Mouse (Mus musculus): Measurements from ENCODE around the gene Egflam. TPM values are rescaled to one million over a fixed set of nuclear protein-coding genes. Genes with fewer than 3 reads are reported as not detected.

Egflam gene
- polyA plus RNA-seq, 1 experiment = 3.0 TPM

DNA sequence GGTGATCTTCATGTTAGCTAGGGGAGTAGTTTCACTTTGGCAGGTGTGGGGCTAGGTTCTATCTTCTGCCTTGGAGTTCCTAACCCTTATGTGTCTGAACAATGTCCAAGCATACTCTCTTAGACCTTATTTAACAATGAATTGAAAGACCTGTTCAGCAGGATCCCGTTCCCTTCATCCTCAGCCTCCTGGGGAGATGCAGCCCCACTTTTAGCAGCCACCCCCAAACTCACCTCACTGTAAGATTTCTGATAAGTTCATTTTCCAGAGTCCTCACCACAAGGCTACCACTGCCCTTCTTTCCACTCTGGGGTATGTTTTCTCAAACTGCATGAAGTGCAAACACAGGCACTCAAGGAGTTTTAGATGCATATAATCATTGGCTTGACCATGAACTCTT lies 136.8 kb downstream of the Egflam start:
- no peak for TF ChIP-seq POLR2A (IDR thresholded peaks at IDR 0.05; ENCODE audit: extremely low read depth, insufficient read depth, low read length)
- no peak for TF ChIP-seq CTCF (IDR thresholded peaks at IDR 0.05; ENCODE audit: extremely low read depth, insufficient read depth, low read length)
- H3K4me1 ChIP-seq (ENCODE audit: control insufficient read depth, insufficient read depth, low read length) = no peaks in the 10 kb centered on the region
- H3K4me3 ChIP-seq (ENCODE audit: insufficient read depth, low read length) = no peak overlapping the region
- no peak overlapping the region for H3K27ac ChIP-seq (ENCODE audit: insufficient read depth, low read length)

DNA sequence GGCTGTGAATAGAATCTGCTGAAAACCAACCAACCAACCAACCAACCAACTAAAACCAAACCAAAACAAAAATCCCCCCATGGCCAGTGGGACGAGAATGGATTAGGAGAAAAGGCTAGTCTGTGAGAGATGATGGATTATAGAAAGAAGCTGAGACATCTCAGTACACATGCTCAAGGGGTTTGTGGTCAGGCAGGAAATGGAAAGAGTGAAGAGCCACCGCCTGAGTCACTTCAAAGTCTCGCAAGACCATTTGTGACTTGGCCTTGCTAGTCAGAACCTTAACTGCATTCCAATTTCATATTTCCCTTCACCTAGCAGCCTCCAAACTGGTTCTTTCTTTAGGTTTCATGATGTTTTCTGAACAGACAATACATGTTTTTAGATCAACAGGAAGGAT lies 141.6 kb downstream of the Egflam start:
- no peak overlapping the region for H3K27ac ChIP-seq (ENCODE audit: insufficient read depth, low read length)
- no peak for TF ChIP-seq CTCF (IDR thresholded peaks at IDR 0.05; ENCODE audit: extremely low read depth, insufficient read depth, low read length)
- no peak for TF ChIP-seq POLR2A (IDR thresholded peaks at IDR 0.05; ENCODE audit: extremely low read depth, insufficient read depth, low read length)
- H3K4me3 ChIP-seq (ENCODE audit: insufficient read depth, low read length) = no peak overlapping the region
- H3K4me1 ChIP-seq (ENCODE audit: control insufficient read depth, insufficient read depth, low read length) = no peaks in the 10 kb centered on the region

DNA sequence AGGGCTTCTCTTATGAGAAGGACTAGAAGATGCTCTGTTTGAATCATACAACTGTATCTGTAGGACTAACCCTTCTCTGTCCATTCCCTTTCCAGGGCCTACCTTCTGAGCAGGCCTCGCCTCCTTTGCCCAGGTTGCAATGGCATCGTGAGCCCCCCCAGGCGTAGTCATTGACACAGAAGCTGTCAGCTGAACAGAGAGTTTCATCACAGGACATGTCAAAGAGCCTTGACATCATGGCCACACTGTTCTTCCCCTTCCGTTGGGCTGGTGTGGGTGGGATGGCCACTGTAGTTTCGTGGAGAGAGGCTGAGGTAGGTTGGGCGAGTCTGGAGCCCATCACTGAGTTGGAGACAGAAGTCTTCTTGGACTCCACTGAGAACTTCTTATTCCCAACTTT lies 144.9 kb downstream of the Egflam start:
- TF ChIP-seq POLR2A (IDR thresholded peaks at IDR 0.05; ENCODE audit: extremely low read depth, insufficient read depth, low read length) (no peak), CTCF (IDR thresholded peaks at IDR 0.05; ENCODE audit: extremely low read depth, insufficient read depth, low read length) (no peak)
- H3K27ac ChIP-seq (ENCODE audit: insufficient read depth, low read length) = no peak overlapping the region

DNA sequence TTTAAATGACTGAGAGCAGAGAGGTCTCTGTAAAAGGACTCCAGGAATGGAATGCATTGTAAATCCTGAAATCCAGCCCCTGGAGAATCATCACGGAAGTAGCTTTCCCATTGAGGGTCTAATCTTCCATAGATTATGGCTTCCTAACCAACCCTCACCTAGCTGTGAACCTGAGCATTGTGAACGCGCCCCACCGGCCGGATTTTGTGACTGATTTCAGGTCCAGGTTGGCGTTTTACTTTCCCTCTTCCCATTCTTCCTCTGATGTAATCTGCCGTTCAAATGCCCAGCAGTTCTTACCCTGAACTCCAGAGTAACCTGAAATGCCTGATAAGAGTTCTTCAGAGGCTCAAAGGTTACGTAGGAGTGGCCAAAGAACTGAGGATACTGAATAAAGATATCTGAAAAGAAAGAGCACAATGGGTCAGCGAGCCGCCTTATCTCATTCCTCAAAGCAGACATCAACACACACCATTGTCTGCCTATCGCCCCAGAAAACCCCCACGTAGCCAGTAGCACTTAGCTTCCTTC lies 146.0 kb downstream of the Egflam start:
- H3K4me3 ChIP-seq (ENCODE audit: insufficient read depth, low read length) = no peak overlapping the region
- no peak overlapping the region for H3K27ac ChIP-seq (ENCODE audit: insufficient read depth, low read length)
- TF ChIP-seq POLR2A (IDR thresholded peaks at IDR 0.05; ENCODE audit: extremely low read depth, insufficient read depth, low read length) (no peak), CTCF (IDR thresholded peaks at IDR 0.05; ENCODE audit: extremely low read depth, insufficient read depth, low read length) (no peak)
- no peaks in the 10 kb centered on the region for H3K4me1 ChIP-seq (ENCODE audit: control insufficient read depth, insufficient read depth, low read length)

More for the DNA sequence above, 144.9 kb downstream of the Egflam start:
- Histone ChIP-seq H3K4me3 (ENCODE audit: insufficient read depth, low read length) (no peak overlapping the region), H3K4me1 (ENCODE audit: control insufficient read depth, insufficient read depth, low read length) (no peaks in the 10 kb centered on the region)

DNA sequence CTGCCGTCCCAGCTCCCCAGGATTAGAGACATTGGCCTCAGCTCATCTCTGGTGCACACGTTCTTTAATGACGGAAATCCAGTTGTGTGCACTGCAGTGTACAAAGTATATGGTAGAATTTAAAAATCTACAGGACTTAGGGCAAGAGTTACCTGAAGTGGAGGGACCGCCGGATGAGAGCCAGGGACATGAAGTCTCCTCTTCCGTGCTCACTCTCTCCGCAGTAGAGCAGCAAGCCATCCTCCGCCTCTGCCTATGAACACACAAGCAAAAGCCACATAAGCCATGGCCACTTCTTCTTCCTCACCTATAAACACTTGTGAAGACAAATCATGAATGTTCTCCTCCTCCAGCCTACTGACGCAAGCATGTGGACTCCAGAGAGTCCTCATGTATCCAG lies 147.2 kb downstream of the Egflam start:
- no peak for TF ChIP-seq POLR2A (IDR thresholded peaks at IDR 0.05; ENCODE audit: extremely low read depth, insufficient read depth, low read length)
- no peak for TF ChIP-seq CTCF (IDR thresholded peaks at IDR 0.05; ENCODE audit: extremely low read depth, insufficient read depth, low read length)
- Histone ChIP-seq H3K4me1 (ENCODE audit: control insufficient read depth, insufficient read depth, low read length) (no peaks in the 10 kb centered on the region), H3K4me3 (ENCODE audit: insufficient read depth, low read length) (no peak overlapping the region), H3K27ac (ENCODE audit: insufficient read depth, low read length) (no peak overlapping the region)

DNA sequence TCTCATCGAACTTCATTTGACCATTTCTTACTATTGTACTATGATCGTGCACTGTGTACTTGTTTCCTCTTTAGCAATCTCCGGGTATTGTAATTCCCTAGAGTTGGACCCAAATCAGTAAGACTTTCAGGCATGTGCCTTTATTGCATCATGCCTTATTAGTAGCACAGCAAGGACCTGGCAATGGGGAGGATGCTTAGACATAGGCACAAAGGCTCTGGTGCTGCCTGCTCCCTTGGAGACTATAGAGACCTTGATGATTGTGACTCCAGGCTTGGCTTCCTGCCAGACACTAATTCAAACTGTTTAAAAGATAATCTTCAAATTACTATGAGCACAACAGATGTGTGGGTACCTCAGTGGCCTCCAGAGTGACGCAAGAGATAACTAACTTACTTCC lies 149.0 kb downstream of the Egflam start:
- TF ChIP-seq POLR2A (IDR thresholded peaks at IDR 0.05; ENCODE audit: extremely low read depth, insufficient read depth, low read length) = no peak
- no peak for TF ChIP-seq CTCF (IDR thresholded peaks at IDR 0.05; ENCODE audit: extremely low read depth, insufficient read depth, low read length)
- Histone ChIP-seq H3K4me3 (ENCODE audit: insufficient read depth, low read length) (no peak overlapping the region), H3K4me1 (ENCODE audit: control insufficient read depth, insufficient read depth, low read length) (no peaks in the 10 kb centered on the region), H3K27ac (ENCODE audit: insufficient read depth, low read length) (no peak overlapping the region)

DNA sequence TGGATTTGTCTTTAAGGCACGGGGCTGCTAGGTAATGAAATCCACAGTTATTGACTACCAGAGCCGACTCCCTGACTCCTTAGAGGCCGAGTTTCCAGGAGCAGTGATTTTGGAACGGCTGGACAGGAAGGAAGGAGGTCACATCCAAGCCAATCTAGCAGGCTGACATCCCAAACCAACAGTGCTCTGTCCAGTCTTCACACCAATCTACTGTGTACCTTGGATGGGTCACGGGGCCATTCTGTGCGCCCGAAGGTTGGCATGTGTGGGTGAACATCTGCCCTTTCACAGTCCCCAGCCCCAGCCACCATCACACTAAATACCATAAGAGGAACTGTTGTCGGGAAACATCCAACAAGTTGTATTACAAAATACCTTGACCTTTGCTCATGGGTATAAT lies 150.9 kb downstream of the Egflam start:
- H3K27ac ChIP-seq (ENCODE audit: insufficient read depth, low read length) = no peak overlapping the region
- no peak for TF ChIP-seq CTCF (IDR thresholded peaks at IDR 0.05; ENCODE audit: extremely low read depth, insufficient read depth, low read length)
- no peak for TF ChIP-seq POLR2A (IDR thresholded peaks at IDR 0.05; ENCODE audit: extremely low read depth, insufficient read depth, low read length)
- no peak overlapping the region for H3K4me3 ChIP-seq (ENCODE audit: insufficient read depth, low read length)
- no peaks in the 10 kb centered on the region for H3K4me1 ChIP-seq (ENCODE audit: control insufficient read depth, insufficient read depth, low read length)

DNA sequence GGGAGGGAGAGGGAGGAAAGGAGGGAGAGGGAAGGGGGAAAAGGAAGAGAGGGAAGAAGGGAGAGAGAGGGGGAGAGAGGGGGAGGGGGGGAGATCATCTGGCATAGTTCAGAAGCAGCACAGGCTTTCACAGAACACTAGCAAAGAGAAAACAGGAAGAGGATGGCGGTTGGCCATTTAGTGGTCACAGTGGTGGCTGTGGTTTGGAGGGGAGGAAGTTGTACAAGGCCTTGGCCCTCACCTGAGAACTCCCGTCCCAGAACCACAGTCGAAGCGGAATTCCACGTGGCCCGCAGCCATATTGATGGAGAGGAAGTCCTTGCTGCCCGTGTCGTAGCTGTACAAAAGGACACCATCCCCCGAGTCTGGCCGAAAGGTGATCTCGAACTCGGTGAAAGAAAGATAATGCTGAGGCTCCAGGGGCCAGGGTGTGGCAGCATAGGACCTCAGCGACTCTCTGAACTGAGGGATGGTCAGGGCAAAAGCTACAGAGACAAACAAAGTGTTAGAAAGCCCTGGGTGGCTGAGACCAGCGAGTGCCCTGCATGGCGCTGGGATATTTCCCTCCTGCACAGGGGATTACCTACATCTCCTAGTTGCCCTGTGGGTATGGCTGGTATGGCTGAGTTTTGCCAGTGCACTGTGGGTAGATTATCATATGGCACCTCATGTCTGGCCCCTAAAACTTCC lies 155.9 kb downstream of the Egflam start:
- TF ChIP-seq POLR2A (IDR thresholded peaks at IDR 0.05; ENCODE audit: extremely low read depth, insufficient read depth, low read length) (no peak), CTCF (IDR thresholded peaks at IDR 0.05; ENCODE audit: extremely low read depth, insufficient read depth, low read length) (no peak)
- H3K4me3 ChIP-seq (ENCODE audit: insufficient read depth, low read length) = no peak overlapping the region
- H3K4me1 ChIP-seq (ENCODE audit: control insufficient read depth, insufficient read depth, low read length) = no peaks in the 10 kb centered on the region
- H3K27ac ChIP-seq (ENCODE audit: insufficient read depth, low read length) = no peak overlapping the region

DNA sequence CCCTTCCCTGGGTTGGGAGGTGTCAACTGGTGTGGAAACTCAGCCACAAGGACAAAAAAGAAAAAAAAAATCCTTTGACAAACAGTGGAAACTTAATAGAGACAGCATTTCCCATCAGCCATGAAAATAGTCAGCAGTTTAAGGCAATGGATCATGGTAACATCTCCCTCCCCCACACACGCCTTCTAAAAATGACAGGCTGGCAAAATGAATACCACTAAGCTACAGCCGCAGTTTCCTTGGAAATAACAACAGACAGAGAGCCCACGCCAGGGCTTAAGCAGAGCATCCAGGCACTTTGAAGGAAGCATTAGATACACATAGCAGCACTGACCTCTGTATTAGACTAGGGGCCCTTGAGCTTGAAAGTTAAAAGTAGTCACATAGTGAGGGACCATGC lies 157.2 kb downstream of the Egflam start:
- Histone ChIP-seq H3K4me1 (ENCODE audit: control insufficient read depth, insufficient read depth, low read length) (no peaks in the 10 kb centered on the region), H3K4me3 (ENCODE audit: insufficient read depth, low read length) (no peak overlapping the region), H3K27ac (ENCODE audit: insufficient read depth, low read length) (no peak overlapping the region)
- TF ChIP-seq CTCF (IDR thresholded peaks at IDR 0.05; ENCODE audit: extremely low read depth, insufficient read depth, low read length) (no peak), POLR2A (IDR thresholded peaks at IDR 0.05; ENCODE audit: extremely low read depth, insufficient read depth, low read length) (no peak)

DNA sequence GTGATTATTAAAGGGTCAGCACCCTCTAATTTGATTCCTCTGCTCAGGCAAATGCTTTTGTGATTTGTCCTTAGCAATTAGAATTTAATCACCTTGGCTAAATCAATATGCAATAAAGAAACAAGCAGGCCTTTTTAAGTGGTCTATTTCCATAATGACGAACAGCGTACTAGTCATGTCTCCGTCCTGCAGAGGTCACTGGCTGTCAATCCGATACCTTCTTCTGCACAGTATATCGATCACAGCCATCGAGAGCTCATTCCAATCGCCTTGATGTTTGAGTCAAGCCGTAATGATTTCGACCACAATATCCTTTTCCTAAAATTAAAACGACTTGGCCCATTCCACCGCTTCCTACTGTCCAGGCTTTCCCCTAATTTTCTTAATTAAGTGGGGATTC lies 158.3 kb downstream of the Egflam start:
- TF ChIP-seq CTCF (IDR thresholded peaks at IDR 0.05; ENCODE audit: extremely low read depth, insufficient read depth, low read length) (no peak), POLR2A (IDR thresholded peaks at IDR 0.05; ENCODE audit: extremely low read depth, insufficient read depth, low read length) (no peak)
- Histone ChIP-seq H3K4me3 (ENCODE audit: insufficient read depth, low read length) (no peak overlapping the region), H3K27ac (ENCODE audit: insufficient read depth, low read length) (no peak overlapping the region)

More for the DNA sequence above, 158.3 kb downstream of the Egflam start:
- H3K4me1 ChIP-seq (ENCODE audit: control insufficient read depth, insufficient read depth, low read length) = no peaks in the 10 kb centered on the region

Data from cortical plate, adult 2 months (tissue).